Mouse (Mus musculus): ENCODE results near the gene Avpi1. TPM values are rescaled to one million over a fixed set of nuclear protein-coding genes. Genes with fewer than 3 reads are reported as not detected.

The Avpi1 gene
- total and polyA plus RNA-seq, 3 experiments = 49.5 to 53.3 TPM; not detected in 1

DNA sequence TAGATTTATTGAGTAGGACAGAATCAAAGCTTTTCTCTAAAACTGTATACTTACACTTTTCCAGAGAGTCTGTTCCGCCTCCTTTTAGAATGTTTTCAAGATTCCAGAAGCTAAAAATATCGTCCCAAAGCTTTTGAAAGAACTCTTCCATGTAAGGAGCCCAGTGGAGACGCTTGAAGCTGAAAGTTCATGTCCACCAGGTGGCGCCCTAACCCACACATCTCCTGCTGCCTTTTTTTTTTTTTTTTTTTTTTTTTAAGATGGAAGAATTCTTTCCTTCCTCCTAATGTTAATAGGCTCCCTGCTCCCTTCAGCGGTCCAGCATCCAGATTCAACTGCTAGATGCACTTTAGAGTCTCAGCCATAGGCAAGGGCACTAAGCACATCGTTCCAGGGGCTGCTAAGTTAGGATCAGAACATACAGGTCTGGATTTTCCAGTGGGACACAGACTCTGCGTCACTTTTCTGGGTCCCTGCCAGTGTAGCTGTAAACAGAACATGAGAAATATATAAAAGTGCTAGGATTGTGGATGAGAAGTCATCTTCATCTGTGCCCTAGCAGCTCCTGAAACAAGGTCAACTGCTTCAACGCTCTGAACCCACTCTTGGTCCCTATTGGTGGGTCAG, 15.8 kb upstream of the Avpi1 start (continued):
- TF ChIP-seq UBTF (IDR thresholded peaks at IDR 0.05; ENCODE audit: borderline replicate concordance, insufficient read depth, low read depth, low read length) (no peak), CHD2 (IDR thresholded peaks at IDR 0.05; ENCODE audit: low read length) (no peak)

DNA sequence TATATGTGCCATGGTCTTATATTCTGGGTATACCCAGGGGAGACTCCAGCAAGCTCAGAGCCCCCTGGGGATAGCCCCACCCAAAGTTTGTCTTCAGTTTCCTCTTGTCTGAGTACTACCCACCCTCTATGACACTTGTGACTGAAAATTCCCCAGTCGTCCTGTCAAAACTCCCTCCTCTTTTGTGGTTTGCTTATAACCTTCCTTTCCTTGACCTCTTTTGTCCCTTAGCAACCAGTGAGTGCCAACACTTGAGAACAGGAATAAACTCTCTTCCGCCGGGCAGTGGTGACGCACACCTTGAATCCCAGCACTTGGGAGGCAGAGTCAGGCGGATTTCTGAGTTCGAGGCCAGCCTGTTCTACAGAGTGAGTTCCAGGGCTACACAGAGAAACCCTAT, 15.2 kb upstream of the Avpi1 start:
- peaks cover 2% of the 10 kb centered on the region; the same call in 1 of the 2 replicates for H3K79me2 ChIP-seq (ENCODE audit: control insufficient read depth, insufficient read depth, low read length, poor library complexity)
- peaks cover 4 to 30% of the 10 kb centered on the region in 2 experiments; a peak in 3 of 4 replicates for H3K4me1 ChIP-seq (ENCODE audit: control insufficient read depth in 1 of 2, insufficient read depth in 2 of 2, low read length in 2 of 2)
- H3K9ac ChIP-seq (ENCODE audit: control insufficient read depth, low read depth, low read length, poor library complexity, severe bottlenecking) = no peak overlapping the region
- H3K27me3 ChIP-seq (ENCODE audit: control insufficient read depth in 1 of 2, insufficient read depth in 2 of 2, low read length in 2 of 2) = no peaks in the 10 kb centered on the region
- peaks cover 0 to 9% of the 10 kb centered on the region in 2 experiments; a peak in 2 of 4 replicates for H3K36me3 ChIP-seq (ENCODE audit: control insufficient read depth in 1 of 2, insufficient read depth in 2 of 2, low read length in 2 of 2)
- TF ChIP-seq CHD1 (IDR thresholded peaks at IDR 0.05; ENCODE audit: low read depth, low read length) (no peak), JUND (IDR thresholded peaks at IDR 0.05; ENCODE audit: low read depth, low read length) (no peak), SMC3 (IDR thresholded peaks at IDR 0.05; ENCODE audit: low read depth, low read length) (no peak), POLR2AphosphoS5 (IDR thresholded peaks at IDR 0.05; ENCODE audit: borderline replicate concordance, low read depth, low read length) (no peak), ETS1 (IDR thresholded peaks at IDR 0.05; ENCODE audit: low read depth, low read length) (no peak), POLR2AphosphoS2 (IDR thresholded peaks at IDR 0.05; ENCODE audit: low read length) (no peak), RAD21 (IDR thresholded peaks at IDR 0.05; ENCODE audit: low read depth, low read length) (no peak), RCOR1 (IDR thresholded peaks at IDR 0.05; ENCODE audit: low read depth, low read length) (no peak), ZKSCAN1 (IDR thresholded peaks at IDR 0.05; ENCODE audit: low read depth, low read length) (no peak), MAX (IDR thresholded peaks at IDR 0.05; ENCODE audit: low read length) (no peak), NELFE (IDR thresholded peaks at IDR 0.05; ENCODE audit: low read depth, low read length) (no peak), EP300 (IDR thresholded peaks at IDR 0.05; ENCODE audit: low read depth in 1 of 2, low read length in 2 of 2) (no peak), UBTF (IDR thresholded peaks at IDR 0.05; ENCODE audit: borderline replicate concordance, insufficient read depth, low read depth, low read length) (no peak)
- DNase-seq (ENCODE audit: low read depth, low spot score) = no peak
- H3K4me3 ChIP-seq (ENCODE audit: control insufficient read depth in 1 of 2, insufficient read depth in 1 of 2, low read depth in 2 of 2, low read length in 2 of 2) = no peak overlapping the region
- no peak overlapping the region for H3K27ac ChIP-seq (ENCODE audit: control insufficient read depth, low read depth, low read length)
- H3K9me3 ChIP-seq (replicated peaks; ENCODE audit: insufficient read depth, low read length) = no peaks in the 10 kb centered on the region

DNA sequence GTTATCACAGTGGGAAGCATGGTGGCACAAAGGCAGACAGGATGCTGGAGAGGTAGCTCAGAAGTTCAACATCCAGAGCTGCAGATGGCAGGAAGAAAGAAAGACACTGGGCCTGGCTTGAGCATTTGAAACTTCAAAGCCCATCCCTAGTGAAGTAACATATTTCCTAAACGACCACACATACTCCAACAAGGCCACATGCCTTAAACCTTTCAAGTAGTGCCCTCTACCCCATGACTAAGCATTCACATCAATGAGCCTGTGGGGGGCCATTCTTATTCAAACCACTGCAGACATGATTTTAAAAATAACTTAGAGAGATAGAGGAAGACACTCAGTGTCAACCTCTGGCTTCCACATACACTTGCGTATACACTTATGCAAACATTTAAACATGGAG, 13.9 kb upstream of the Avpi1 start:
- Histone ChIP-seq H3K27ac (ENCODE audit: control insufficient read depth, low read depth, low read length) (no peak overlapping the region), H3K27me3 (ENCODE audit: control insufficient read depth in 1 of 2, insufficient read depth in 2 of 2, low read length in 2 of 2) (no peaks in the 10 kb centered on the region), H3K9ac (ENCODE audit: control insufficient read depth, low read depth, low read length, poor library complexity, severe bottlenecking) (no peak overlapping the region), H3K36me3 (ENCODE audit: control insufficient read depth in 1 of 2, insufficient read depth in 2 of 2, low read length in 2 of 2) (peaks cover 0 to 21% of the 10 kb centered on the region in 2 experiments; a peak in 2 of 4 replicates), H3K4me1 (ENCODE audit: control insufficient read depth in 1 of 2, insufficient read depth in 2 of 2, low read length in 2 of 2) (peaks cover 7 to 34% of the 10 kb centered on the region in 2 experiments), H3K4me3 (ENCODE audit: control insufficient read depth in 1 of 2, insufficient read depth in 1 of 2, low read depth in 2 of 2, low read length in 2 of 2) (no peak overlapping the region), H3K79me2 (ENCODE audit: control insufficient read depth, insufficient read depth, low read length, poor library complexity) (no peaks in the 10 kb centered on the region; the same call in 1 of the 2 replicates), H3K9me3 (replicated peaks; ENCODE audit: insufficient read depth, low read length) (no peaks in the 10 kb centered on the region)
- TF ChIP-seq GATA1 (IDR thresholded peaks at IDR 0.05; ENCODE audit: low read depth, low read length) (no peak), POLR2AphosphoS5 (IDR thresholded peaks at IDR 0.05; ENCODE audit: borderline replicate concordance, low read depth, low read length) (no peak), CTCF (IDR thresholded peaks at IDR 0.05 in 2 of 3, conservative IDR thresholded peaks at IDR 0.05 in 1 of 3; ENCODE audit: control insufficient read depth in 1 of 3, insufficient read depth in 1 of 3, low read depth in 2 of 3, low read length in 3 of 3, poor library complexity in 1 of 3, severe bottlenecking in 1 of 3) (no peak), ZNF384 (IDR thresholded peaks at IDR 0.05; ENCODE audit: low read depth, low read length) (no peak), ZKSCAN1 (IDR thresholded peaks at IDR 0.05; ENCODE audit: low read depth, low read length) (no peak)
- DNase-seq (ENCODE audit: low read depth, low spot score) = no peak
